Mouse (Mus musculus) urinary bladder, postnatal 4 days (tissue): ENCODE measurements around the gene S1pr3.
A peak's percentile ranks its signal among the peaks of the same experiment; 100 is the strongest.

Experiments used
- DNase-seq, 2 experiments: peaks; one replicate each; pipeline ENCODE4 v3.0.0; 2021 to 2022; ENCODE audit warnings: low spot score in 2 of 2

S1pr3 gene

DNA sequence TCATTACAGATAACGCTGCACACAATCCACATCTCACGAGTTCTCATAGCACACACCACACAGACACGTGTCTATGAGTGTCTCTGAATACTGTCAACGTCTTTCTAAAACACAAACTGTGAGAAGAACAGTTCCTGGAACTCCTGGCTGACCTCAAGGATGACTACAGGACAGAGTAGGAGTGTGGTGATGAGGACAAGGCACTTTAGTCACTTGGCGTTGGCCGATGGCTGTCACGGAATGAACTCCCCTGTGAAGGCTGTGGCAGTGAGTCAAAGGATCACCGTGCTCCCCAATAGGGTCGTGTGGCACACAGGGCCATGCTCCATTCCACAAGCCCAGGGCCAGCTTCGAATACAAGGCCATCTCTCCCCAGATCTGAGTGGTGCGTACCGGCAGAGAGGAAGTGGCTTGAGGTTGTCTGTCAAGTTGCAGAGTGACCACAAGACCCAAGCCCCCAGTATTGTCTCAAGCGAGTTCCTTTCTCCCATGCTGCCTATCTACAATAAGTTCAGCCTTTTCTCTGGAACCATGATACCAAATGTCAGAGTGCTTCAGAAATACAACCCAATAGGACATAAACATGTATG is 2.6 kb upstream of the S1pr3 start:
- no peak for DNase-seq

DNA sequence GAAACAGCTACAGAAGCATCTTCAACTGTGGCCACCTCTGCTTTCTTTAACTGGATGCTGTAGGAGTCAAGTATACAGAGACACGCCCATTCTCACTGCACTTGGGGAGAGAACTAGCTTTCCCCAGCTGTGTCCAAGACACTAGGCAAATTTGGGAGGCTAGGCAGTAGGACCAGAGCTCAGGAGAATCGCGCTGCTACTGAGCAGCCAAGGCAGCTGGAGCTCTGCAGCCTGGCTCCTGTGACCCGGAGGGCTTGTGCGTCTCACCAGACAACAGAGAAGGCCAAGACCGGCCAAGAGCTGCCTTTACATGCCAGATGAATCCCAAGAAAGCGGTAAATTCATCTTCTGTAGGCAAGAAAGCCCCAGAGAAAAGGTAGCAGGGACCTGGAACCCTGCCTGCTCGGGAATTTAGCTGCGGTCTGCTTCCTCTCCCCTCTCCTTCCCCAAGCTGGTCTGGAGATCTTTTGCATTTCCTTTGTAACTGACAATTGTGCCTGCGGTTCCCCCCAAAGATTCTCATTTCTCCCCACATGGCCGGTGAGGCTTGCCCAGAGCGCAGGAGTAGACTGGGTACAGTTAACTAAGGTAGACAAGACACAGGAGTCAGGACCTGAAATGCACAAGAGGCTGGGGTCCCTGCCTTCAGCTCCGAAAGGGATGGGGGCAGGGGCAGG is 760 bp upstream of the S1pr3 start:
- DNase-seq, result no peak

DNA sequence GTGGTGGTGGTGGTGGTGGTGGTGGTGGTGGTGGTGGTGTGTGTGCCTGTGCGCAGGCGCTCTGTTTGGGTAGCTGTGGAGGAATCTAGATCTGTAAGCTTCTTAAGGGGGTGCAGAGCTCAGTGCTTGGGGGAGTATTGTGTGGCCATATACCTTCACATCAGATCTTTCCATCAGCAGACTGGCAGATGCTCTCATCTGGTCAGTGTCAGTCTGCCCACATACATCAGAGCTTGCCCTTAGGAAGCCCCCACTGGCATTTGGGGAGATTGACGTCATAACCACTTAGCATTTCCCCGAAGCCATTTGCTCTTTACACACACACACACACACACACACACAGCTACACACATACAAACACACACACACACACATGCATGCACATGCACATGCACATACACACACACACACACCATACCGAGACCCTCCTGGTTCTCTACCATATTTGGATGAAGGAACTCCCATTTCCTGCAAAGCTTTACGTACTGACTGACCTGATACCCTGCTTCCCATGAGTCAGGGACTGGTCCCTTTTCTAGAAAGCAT is 1.6 kb downstream of the S1pr3 start:
- no peak for DNase-seq

DNA sequence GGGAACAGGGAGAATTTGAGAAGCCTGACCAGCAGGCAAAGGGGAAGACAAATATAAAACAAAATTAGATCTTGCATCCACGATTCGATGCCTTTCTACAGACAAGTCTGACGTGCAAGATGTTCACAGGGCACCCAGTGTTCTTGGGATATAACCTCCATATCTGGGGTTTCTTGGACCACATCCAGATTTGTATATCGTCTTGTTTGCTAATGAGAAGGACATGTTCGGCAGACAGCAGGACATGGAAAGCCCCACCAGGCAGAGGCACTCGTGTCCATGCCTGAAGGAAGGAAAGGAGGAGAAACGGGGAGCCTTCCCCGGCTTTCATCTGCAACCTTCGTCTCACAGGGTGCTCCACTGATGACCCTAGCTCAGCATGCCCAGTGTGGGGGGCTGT is 2.8 kb downstream of the S1pr3 start:
- DNase-seq, result no peak

DNA sequence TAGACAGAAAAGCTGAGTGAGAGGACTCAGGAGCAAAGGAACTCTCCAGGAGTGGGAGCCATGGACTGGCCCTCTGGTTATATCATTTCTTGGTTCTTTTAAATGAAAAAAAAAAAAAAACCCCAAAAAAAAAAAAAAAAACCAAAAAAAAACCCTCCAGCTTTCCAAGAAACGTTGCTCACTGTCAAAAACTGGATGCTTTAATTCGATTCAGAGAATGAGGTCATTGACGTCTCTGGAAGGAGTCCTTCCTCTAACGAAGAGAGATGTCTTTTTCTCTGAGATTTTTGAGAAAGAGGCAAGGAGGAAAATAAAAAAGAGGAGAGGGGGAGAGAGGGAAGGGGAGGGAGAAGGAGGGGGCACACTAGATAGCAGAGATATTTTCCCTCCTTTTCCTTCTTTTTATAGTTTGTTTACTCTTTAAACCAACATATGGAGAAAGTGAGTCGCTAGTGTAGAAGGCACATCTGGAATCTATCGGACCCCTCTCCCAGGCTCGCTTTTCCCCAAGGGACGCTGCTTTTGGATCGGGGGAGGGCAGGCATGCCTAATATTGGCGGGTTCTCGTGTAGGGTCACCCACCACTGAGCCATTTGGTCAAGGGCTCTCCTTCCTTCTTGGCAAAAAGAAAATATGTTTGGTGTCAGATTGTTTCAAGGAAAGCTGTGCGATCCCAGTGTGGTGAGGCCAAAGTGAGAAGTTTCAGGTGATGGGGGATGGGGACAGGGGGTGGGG is 3.4 kb downstream of the S1pr3 start:
- no peak for DNase-seq

DNA sequence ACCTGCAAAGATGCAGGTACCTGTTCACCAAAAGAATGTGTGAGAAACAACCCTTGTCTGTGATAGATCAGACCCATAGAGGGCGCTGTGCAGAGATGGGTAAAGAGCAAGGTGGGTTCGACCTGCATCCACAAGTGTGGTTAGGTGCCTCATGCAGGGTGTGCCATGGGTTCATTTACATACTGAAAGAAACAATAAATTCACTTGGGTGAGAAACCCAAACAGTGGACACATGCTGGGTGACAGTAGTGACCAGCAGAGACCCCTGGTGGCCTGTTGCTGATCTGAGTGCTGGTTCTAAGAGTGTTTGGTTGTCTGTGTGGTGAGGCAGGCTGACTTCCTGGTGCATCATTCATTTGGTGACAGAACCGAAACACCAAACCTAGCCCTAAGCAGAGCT is 5.0 kb downstream of the S1pr3 start:
- no peak for DNase-seq

DNA sequence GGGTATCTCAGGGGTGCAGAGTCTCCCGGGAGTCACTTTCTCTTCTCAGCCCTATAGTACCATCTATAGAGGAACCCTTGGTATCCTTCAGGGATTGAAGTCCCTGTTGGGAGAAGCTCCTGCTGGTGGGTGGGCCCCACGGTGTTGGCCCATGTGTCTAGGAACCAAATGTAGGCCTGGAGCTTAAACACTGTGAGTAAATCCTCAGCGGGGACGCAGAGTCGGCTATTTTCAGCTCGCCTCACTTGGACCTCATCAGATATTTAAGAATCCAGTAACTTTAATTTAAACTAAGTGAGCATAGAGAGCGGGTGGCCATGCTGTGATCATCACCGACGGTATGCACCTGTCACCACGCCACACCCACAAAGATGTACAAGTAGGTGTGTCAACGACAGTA is 8.3 kb downstream of the S1pr3 start:
- DNase-seq, result no peak

DNA sequence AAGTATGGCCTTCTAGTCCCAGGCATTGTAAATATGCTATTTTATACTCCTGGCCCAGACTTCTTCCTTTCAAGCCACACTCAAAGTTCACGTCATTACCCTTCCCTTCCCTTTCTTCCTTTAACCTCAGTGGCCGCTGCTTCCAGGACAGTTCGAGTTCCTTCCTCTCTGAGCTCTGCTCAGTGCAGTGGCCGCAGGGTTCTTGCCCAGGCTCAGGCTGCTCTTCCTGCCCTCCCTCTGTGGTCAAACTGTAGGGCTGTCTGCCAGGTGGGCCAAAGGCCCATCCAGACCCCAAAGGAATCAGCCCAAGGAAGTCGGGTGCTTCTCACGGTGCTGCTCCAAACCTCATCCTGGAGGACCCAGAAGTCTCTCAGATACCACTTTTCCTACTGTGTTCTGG is 9.4 kb downstream of the S1pr3 start:
- no peak for DNase-seq

DNA sequence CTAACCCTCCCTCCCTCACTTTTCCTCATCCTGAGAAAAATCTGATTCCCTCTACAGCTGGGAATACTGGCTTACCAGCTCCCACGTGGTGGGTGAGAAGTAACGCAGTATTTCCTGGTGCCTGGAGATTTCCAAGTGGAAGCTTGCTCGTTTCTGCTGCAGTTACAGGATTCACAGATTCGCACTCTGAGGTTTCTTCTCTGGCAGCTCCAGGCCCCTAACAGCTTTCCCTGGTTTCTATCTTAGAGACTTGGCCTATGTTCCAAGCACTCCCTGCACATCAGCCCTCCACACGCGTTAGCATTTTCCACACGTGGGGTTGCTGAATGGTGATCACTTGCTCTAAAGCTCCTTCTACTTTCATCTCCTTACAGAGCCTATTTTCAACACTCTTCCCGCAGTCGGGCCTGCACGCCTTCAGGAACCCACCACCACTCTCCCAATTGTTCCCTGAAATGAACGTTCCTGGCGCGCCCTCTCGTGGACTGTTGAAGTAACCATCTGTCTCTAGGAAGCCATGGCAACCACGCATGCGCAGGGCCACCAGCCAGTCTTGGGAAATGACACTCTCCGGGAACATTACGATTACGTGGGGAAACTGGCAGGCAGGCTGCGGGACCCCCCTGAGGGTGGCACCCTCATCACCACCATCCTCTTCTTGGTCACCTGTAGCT is 10.0 kb downstream of the S1pr3 start:
- peak; percentile 84 to 94 for DNase-seq

DNA sequence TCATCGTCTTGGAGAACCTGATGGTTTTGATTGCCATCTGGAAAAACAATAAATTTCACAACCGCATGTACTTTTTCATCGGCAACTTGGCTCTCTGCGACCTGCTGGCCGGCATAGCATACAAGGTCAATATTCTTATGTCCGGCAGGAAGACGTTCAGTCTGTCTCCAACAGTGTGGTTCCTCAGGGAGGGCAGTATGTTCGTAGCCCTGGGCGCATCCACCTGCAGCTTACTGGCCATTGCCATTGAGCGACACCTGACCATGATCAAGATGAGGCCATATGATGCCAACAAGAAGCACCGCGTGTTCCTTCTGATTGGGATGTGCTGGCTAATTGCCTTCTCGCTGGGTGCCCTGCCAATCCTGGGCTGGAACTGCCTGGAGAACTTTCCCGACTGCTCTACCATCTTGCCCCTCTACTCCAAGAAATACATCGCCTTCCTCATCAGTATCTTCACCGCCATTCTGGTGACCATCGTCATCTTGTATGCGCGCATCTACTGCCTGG is 10.6 kb downstream of the S1pr3 start:
- DNase-seq, result no peak

DNA sequence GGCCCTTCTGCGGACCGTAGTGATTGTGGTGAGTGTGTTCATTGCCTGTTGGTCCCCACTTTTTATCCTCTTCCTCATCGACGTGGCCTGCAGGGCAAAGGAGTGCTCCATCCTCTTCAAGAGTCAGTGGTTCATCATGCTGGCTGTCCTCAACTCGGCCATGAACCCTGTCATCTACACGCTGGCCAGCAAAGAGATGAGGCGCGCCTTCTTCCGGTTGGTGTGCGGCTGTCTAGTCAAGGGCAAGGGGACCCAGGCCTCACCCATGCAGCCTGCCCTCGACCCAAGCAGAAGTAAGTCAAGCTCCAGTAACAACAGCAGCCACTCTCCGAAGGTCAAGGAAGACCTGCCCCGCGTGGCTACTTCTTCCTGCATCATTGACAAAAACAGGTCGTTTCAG is 11.1 kb downstream of the S1pr3 start:
- no peak for DNase-seq

DNA sequence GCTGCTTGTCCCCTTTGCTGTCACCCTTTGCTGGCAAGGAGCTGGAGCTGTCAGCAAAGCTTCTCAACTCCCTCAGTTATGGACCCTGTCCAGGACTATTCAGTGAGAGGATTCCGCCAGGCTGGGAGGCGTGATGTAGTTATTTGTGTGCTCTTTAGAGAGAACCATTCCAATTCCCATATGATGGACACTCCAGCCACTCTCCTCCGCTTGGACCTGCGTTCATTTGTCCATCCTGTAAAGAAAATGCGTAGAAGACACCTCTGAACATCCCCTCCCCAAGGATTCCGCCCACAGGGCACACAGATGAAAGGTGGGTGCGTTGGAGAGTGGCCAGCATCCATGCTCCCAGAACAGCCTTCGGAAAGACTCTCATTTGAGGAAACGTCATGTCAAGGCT is 12.4 kb downstream of the S1pr3 start:
- no peak for DNase-seq

DNA sequence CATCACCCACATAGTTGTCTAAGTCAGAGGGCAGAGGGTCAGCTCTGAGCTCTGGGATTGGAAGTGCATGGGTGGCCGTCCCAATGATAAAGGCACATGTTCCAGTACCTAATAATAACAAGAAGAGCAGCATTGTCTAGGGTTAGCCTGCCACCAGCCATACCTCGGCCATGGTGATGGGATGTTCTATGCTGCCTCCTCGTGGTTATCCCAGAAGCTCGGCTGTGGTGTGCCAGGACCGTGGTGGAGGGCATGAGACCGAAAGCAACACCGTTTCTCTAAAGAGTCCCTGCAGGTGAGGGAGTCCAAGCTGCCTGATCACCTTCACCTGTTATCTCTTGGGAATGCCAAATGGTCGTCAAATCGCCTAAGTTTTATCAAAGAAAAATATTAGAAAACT is 15.2 kb downstream of the S1pr3 start:
- DNase-seq, result no peak

DNA sequence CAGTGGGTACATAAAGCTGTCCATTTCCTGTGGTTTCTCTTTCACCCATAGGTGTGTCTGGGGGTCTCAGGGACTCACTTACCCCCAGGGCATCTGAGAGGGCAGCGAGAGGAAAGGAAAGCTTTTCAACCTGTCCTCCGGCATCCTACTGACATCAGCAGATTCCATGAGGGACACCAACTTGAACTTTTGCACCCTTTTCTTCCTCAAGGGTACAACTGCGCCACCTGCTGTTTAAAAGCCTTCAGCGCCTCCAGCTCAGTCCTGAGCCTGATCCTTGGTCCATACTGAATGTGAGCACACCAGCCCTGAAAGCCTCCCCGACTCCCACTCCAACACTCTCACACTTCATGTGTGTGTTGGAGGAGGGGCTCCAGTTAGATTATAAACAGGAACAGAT is 16.2 kb downstream of the S1pr3 start:
- DNase-seq, result peak in 1 of 2 experiments; percentile 75

DNA sequence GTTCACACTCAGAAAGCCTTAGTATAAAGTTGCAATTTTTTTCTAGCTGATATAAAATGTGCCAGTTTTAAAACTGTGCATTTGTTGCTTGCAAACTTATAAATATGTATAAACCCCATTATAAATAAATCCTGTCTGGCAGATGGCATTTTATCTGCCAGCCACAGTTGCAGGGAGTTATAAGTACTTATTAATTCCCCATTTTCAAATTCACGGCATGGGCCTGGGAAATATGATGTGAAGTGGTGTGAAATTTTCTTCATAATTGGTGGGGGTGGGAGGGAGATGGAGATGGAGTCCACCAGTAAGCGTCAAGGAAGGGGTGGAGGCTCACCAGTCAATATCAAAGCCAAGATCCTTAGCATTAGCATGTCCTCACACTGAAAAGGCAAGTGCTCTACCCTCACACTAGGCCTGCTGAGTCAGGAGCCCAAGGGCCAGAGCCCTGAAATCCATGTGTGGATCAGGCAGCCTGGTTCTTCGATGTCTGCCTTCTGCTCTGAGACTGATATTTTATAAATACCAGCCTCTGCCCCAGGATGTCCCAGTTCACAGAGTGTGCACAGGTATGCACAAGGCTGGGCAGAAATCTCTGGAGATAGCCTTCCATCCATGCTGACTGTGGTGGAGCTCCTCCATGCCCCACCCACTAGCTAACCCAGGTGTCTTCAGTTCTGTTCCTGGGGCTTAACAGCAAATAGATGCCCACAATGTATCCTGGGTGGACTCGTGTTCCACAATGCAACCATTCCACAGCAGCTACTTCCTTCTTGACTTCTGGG is 17.4 kb downstream of the S1pr3 start:
- DNase-seq, result no peak

DNA sequence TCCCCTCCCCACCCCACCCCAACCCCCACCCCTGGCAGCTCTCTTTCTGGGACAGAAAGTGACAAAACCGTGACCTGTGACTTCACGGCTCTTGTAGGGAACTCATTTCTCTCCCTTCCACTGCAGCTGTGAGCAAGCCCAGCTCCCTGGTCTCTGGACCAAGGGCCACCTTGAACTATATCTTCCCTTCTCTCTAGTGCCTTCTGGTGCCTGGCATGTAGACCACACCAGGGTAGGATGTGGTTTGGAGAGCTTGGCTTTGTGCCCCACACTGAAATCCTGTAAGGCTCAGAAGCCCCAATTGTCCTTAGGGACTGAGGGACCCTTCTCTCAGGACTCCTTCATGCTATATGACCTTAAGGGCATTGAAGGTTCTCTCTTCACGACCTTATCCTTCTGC is 24.9 kb downstream of the S1pr3 start:
- no peak for DNase-seq

DNA sequence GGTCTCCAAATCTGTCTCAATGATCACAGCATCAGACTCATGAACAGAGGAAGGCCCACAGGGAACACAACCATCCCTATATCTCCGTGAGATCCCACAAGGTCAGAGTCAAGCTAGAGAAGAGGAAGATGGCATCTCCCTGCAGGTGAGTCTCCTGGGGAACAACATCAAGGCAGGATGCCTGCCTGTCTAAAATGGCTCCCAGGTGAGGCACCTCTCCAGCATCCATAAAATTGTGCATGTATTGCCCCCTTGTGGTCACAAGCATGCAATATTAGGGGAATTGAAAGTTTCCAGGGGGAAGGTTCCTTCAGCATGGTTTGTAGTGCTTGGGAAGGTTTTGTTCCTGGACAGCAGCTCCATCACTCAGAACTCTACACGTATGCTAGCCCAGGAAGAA is 26.0 kb downstream of the S1pr3 start:
- DNase-seq, result no peak

DNA sequence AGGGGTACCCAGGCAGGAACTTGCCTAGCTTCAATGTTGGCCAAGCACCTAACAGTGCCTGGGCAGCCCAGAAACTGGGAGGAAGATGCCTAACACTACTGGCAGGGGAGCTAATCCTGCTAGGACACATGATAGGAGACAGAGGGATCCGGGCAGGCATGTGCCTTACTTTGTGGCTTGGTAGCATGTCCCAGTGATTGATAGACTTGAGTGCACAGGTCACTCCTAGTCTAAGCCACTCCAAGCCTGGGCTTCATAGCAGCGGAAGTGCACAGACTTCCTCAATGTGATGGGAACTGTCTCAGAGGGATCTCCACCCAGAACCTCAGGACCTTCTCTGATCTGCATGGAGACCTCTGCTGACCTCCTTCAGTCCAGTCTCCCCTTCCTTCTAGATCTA is 26.7 kb downstream of the S1pr3 start:
- DNase-seq, result no peak

DNA sequence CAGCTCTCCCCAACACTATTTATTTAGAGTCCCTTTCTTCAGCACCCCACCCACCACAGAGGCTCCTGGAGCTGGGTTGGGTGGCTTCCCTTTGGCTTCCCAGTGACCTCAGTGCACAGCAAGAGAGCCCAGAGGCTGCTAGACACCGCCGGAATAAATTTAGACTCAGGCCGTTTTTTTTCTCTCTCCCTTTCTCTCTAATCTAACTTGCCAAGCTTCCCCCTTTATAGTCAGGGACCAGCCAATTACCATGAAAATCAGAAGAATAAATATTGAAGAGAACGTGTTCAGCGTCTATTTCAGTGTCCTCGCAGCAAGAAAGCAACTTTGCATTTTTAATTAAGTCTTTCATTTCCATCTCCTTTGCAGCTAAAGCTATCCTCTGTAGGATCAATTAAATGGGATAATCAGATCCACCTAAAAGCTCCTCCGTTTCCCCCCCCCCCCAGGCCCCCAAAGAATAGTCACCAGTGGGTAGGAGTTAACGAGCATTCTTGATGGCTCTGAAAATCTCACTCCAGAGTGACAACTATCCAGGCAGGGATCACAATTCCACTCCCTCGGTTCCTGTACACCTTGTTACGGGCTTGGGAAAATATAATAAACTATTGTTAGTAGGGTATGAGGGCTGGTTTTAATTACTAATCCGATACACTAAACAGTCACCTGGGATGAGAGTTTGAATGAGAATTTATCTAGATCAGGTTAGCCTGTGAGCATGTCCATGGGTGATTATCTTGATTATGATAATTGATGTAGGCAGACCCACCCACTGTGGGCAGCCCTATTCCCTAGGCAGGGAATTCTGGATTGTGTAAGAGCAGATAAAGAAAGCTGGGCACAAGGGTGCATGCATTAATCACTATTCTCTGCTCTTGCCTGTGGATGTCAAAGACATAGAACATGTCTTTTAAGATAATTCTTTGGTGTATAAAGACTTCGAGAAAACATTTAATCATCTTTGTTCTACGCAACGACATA is 29.0 kb downstream of the S1pr3 start:
- DNase-seq, result no peak

DNA sequence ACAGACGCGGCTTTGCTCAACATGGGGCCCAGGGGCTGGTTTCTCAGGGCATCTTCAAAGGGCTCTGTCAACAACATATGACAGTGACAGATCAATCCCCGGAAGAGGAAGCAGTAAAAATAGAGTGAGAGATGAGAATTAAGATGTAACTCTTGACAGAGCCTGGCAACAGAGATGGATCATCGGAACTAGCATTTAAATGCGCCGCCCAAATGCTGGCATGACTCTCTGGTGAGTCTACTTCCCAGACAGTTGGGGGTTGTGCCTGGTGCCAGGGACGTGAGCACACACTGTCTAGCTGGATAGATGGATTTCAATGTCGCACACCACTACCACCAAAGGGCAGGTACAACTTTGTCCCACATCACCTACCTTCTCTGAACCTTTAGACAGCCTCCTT is 34.5 kb downstream of the S1pr3 start:
- no peak for DNase-seq
